8 mouse cellular contexts compared by ENCODE assay signal in genomic region chr6:23457748-23458147, GRCm38 (mm10).
DNase-seq lines count a peak whose midpoint lies in the region; ATAC-seq and TF ChIP-seq lines count a peak whose summit lies in the region.

No protein-coding gene starts in this region.

- H3K27ac ChIP-seq in liver, embryonic 12.5 days: no peak overlapping the region
- no peak overlapping the region for H3K27ac ChIP-seq in bone marrow, adult 2 months (ENCODE audit: control insufficient read depth, insufficient read depth, low read depth, low read length, poor library complexity)
- H3K27ac ChIP-seq in embryonic facial prominence, embryonic 11.5 days (replicated peaks; ENCODE audit: low read depth, low read length): no peak overlapping the region
- H3K27ac ChIP-seq in hindbrain, embryonic 13.5 days: no peak overlapping the region
- H3K27ac ChIP-seq in midbrain, embryonic 16.5 days (ENCODE audit: low read length): no peak overlapping the region

- peak; percentile 65 for DNase-seq in liver
- peak; percentile 91 for DNase-seq in embryonic facial prominence, embryonic 11.5 days (ENCODE audit: low spot score)
- DNase-seq in left cerebral cortex, postnatal 4 days: peak; percentile 71
- DNase-seq in thymus, postnatal 14 days: peak; percentile 23

- no peak overlapping the region for H3K4me2 ChIP-seq in liver, embryonic 12.5 days
- H3K4me2 ChIP-seq in embryonic facial prominence, embryonic 11.5 days (ENCODE audit: low read depth, low read length): no peak overlapping the region
- no peak overlapping the region for H3K4me2 ChIP-seq in hindbrain, embryonic 13.5 days
- no peak overlapping the region for H3K4me2 ChIP-seq in midbrain, embryonic 16.5 days (ENCODE audit: low read length)

- no peaks in the 10 kb centered on the region for H3K9me3 ChIP-seq in liver, embryonic 12.5 days (replicated peaks)
- H3K9me3 ChIP-seq in embryonic facial prominence, embryonic 11.5 days (replicated peaks; ENCODE audit: control insufficient read depth, low read length): no peaks in the 10 kb centered on the region
- no peaks in the 10 kb centered on the region for H3K9me3 ChIP-seq in hindbrain, embryonic 13.5 days
- H3K9me3 ChIP-seq in midbrain, embryonic 16.5 days (replicated peaks; ENCODE audit: control insufficient read depth, low read length, poor library complexity, severe bottlenecking): no peaks in the 10 kb centered on the region

- H3K4me3 ChIP-seq in liver, embryonic 12.5 days: no peak overlapping the region
- no peak overlapping the region for H3K4me3 ChIP-seq in bone marrow, adult 2 months (replicated peaks; ENCODE audit: control insufficient read depth, low read depth, low read length)
- no peak overlapping the region for H3K4me3 ChIP-seq in embryonic facial prominence, embryonic 11.5 days (ENCODE audit: low read depth, low read length)
- no peak overlapping the region for H3K4me3 ChIP-seq in hindbrain, embryonic 13.5 days
- no peak overlapping the region for H3K4me3 ChIP-seq in midbrain, embryonic 16.5 days (ENCODE audit: low read depth, low read length)

- H3K9ac ChIP-seq in liver, embryonic 12.5 days: no peak overlapping the region
- H3K9ac ChIP-seq in embryonic facial prominence, embryonic 11.5 days (replicated peaks; ENCODE audit: low read length): no peak overlapping the region
- H3K9ac ChIP-seq in hindbrain, embryonic 13.5 days: no peak overlapping the region
- no peak overlapping the region for H3K9ac ChIP-seq in midbrain, embryonic 16.5 days (ENCODE audit: low read depth, low read length)

- no peak for TF ChIP-seq POLR2A in bone marrow, adult 2 months (IDR thresholded peaks at IDR 0.05; ENCODE audit: borderline replicate concordance, control insufficient read depth, low read depth, low read length)

- no peaks in the 10 kb centered on the region for H3K36me3 ChIP-seq in liver, embryonic 12.5 days
- no peaks in the 10 kb centered on the region for H3K36me3 ChIP-seq in embryonic facial prominence, embryonic 11.5 days (replicated peaks; ENCODE audit: control insufficient read depth, insufficient read depth, low read depth, low read length)
- H3K36me3 ChIP-seq in hindbrain, embryonic 13.5 days: no peaks in the 10 kb centered on the region
- no peaks in the 10 kb centered on the region for H3K36me3 ChIP-seq in midbrain, embryonic 16.5 days (ENCODE audit: control insufficient read depth, insufficient read depth, low read length)

- intact Hi-C loops in left cerebral cortex, postnatal 4 days (cut with DNase I): loop anchor here (10.0 kb wide), 1 partner anchor 203 kb away; no protein-coding TSS in a partner anchor

- H3K4me1 ChIP-seq in liver, embryonic 12.5 days: no peaks in the 10 kb centered on the region
- H3K4me1 ChIP-seq in bone marrow, adult 2 months (ENCODE audit: control insufficient read depth, insufficient read depth, low read length): no peaks in the 10 kb centered on the region
- no peaks in the 10 kb centered on the region for H3K4me1 ChIP-seq in embryonic facial prominence, embryonic 11.5 days (ENCODE audit: control insufficient read depth, insufficient read depth, low read length)
- no peaks in the 10 kb centered on the region for H3K4me1 ChIP-seq in hindbrain, embryonic 13.5 days (replicated peaks)
- H3K4me1 ChIP-seq in midbrain, embryonic 16.5 days (ENCODE audit: control insufficient read depth, insufficient read depth, low read length): no peaks in the 10 kb centered on the region

- ATAC-seq in liver, embryonic 12.5 days: no peak
- no peak for ATAC-seq in embryonic facial prominence, embryonic 11.5 days (replicated peaks; ENCODE audit: insufficient number of reproducible peaks, low FRiP score, low TSS enrichment, low read depth)
- ATAC-seq in hindbrain, embryonic 13.5 days (ENCODE audit: low FRiP score): 0 out of 2 replicates have a peak, but pooled peaks have one; percentile 46
- peak; percentile 54; the same call in 1 of the 2 replicates for ATAC-seq in midbrain, embryonic 16.5 days

- H3K27me3 ChIP-seq in liver, embryonic 12.5 days (replicated peaks): no peaks in the 10 kb centered on the region
- no peaks in the 10 kb centered on the region for H3K27me3 ChIP-seq in embryonic facial prominence, embryonic 11.5 days (ENCODE audit: control insufficient read depth, insufficient read depth, low read length)
- 0 out of 2 replicates have a peak, but pooled peaks cover 8% of the 10 kb centered on the region for H3K27me3 ChIP-seq in hindbrain, embryonic 13.5 days
- H3K27me3 ChIP-seq in midbrain, embryonic 16.5 days (ENCODE audit: control insufficient read depth, insufficient read depth, low read depth, low read length): no peaks in the 10 kb centered on the region

- peak; percentile 43; the same call in 1 of the 2 replicates for TF ChIP-seq CTCF in bone marrow, adult 2 months (IDR thresholded peaks at IDR 0.05; ENCODE audit: control insufficient read depth, insufficient read depth, low read length)

- 5% methylated on average over 5 of the region's 5 CpGs for whole genome bisulfite sequencing in liver, embryonic 12.5 days (ENCODE audit: insufficient replicate concordance)
- 5% methylated on average over 5 of the region's 5 CpGs for WGBS in bone marrow, adult 2 months
- WGBS in embryonic facial prominence, embryonic 11.5 days: 2% methylated on average over 5 of the region's 5 CpGs
- 2% methylated on average over 5 of the region's 5 CpGs for WGBS in hindbrain, embryonic 13.5 days
- 2% methylated on average over 5 of the region's 5 CpGs for WGBS in midbrain, embryonic 16.5 days

Comparison
In these comparisons a context has a peak if more than half of its experiments do, and no peak if none do; other contexts are left out.
1. DNase-seq: peak in every context shown above with its lines; median percentile 91 in embryonic facial prominence, embryonic 11.5 days; 71 in left cerebral cortex, postnatal 4 days; 65 in liver; 23 in thymus, postnatal 14 days.
2. ATAC-seq: peak in hindbrain, embryonic 13.5 days (single experiment) and midbrain, embryonic 16.5 days (single experiment); none in liver, embryonic 12.5 days (single experiment) and embryonic facial prominence, embryonic 11.5 days (single experiment).